Mouse (Mus musculus) lung, embryonic 15.5 days (tissue): ENCODE results near the gene Dynlt1f. TPM values are rescaled to one million over a fixed set of nuclear protein-coding genes. Genes with fewer than 3 reads are reported as not detected.
"Not testable (repeated sequence)": the region's sequence is repeated elsewhere in the genome, so short reads cannot be mapped to it uniquely, and the experiment has no call there.

Experiments
- ATAC-seq: fragments of 200-750 bp; cut with Nextera tagmentation; 2 replicates; pipeline ENCODE4 v1.8.0; 2017; ENCODE audit warnings: moderate number of reproducible peaks, borderline replicate concordance; ENCODE audit not compliant: low FRiP score, low TSS enrichment; ENCODE audit errors: extremely low read depth
- H3K27ac ChIP-seq: fragments of 300-500 bp; sonication (generic); 2 replicates; pipeline ENCODE4 v1.5.1; 2015; ENCODE audit warnings: moderate library complexity, mild to moderate bottlenecking, inconsistent platforms
- H3K27me3 ChIP-seq: fragments of 300-500 bp; sonication (generic); 2 replicates; pipeline ENCODE4 v1.6.1; 2015; ENCODE audit warnings: inconsistent platforms
- H3K36me3 ChIP-seq: fragments of 300-500 bp; sonication (generic); 2 replicates; pipeline ENCODE4 v1.6.1; 2015; ENCODE audit warnings: inconsistent platforms
- H3K4me1 ChIP-seq: fragments of 300-500 bp; sonication (generic); 2 replicates; pipeline ENCODE4 v1.6.1; 2015; ENCODE audit warnings: inconsistent platforms
- H3K4me2 ChIP-seq: fragments of 300-500 bp; sonication (generic); 2 replicates; pipeline ENCODE4 v1.6.1; 2015; ENCODE audit warnings: inconsistent platforms, mild to moderate bottlenecking, moderate library complexity
- H3K4me3 ChIP-seq: fragments of 300-500 bp; sonication (generic); 2 replicates; pipeline ENCODE4 v1.5.1; 2015; ENCODE audit warnings: mild to moderate bottlenecking, inconsistent platforms
- H3K9ac ChIP-seq: fragments of 300-500 bp; sonication (generic); 2 replicates; pipeline ENCODE4 v1.6.1; 2015; ENCODE audit warnings: inconsistent platforms
- H3K9me3 ChIP-seq: fragments of 300-500 bp; sonication (generic); 2 replicates; pipeline ENCODE4 v1.6.1; 2016; ENCODE audit warnings: inconsistent platforms
- WGBS: fragments of 180-500 bp; shearing (Covaris S2); methylation state at CpG from one replicate; pipeline ENCODE4 v1.1.7; 2015; 5-methylcytosine and 5-hydroxymethylcytosine counted together
- polyA plus RNA-seq: library from polyadenylated mRNA; unstranded; fragments of >200 nt; fragmentation: Nextera tagmentation; extraction: Ambion mirVana; gene quantifications from 2 replicates; pipeline ENCODE4 v1.2.1, GENCODE M21; 2015

Gene Dynlt1f
- polyA plus RNA-seq, 1 experiment from 2014 or later = 261 TPM

DNA sequence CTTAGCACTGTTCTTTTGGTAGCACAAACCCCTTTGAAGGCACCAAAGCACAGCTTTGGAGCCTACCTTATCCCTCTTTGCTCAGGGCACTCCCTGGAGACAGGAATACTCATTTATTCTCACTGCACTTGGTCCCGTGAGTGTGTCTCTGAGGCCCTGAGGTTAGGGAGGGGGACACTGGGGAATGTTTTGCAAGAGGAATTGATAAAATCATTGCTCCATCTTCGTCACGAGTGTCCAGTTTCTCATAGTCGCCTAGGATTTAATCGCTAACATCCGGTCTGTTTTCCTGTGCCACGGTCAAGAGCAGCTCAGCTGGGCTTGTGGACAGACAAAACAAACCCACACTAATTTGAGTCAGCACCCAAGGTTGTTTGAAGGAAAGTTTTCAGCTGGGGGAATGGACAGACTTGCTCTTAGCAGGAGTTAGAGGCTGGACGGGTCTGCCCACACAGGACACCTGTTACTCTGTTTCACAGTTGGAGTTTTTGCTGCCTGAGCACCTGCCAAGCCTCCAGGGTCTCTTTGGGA lies 29.7 kb upstream of the Dynlt1f start:
- 25% methylated on average over 4 of the region's 8 CpGs for WGBS
- ATAC-seq = peak; percentile 49; the same call in 1 of the 2 replicates
- not testable (repeated sequence) for H3K9me3 ChIP-seq

DNA sequence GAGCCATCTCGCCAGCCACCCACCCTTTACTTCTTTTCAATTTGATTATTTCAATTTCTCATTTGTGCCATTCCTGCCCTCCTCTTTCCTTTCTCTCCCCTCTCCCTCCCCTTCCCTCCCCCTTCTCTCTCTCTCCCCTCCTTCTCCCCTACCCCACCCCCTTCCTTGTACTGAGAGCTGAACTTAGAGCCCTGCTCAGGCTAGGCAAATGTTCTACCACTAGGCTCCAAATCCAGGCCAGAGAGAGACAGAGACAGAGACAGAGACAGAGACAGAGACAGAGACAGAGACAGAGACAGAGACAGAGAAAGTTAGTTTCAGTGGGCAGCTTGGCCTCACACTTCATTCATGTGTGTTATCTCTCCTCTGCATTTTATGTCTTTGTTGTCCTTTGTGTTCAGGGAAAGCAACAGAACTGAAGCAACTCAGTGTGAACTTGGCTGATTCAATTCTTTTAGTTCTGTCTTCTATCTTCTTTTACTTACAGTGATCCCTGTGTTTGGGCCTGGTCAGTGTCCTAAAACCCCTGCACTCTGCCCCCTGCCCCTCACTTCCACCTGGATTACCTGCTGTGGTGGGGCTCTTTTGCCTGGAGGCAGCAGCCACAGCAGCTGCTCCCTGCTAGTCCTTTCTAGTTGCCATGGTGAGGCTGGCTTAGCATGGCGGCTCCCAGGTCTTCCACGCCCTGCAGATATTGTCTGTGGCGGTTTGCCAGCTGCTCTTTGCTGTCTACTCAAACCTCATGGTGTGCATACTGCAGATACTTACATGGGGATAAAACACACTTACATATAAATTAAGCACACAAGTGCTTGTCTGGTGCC lies 29.0 kb upstream of the Dynlt1f start:
- not testable (repeated sequence) for H3K4me3 ChIP-seq, H3K4me1 ChIP-seq, H3K9me3 ChIP-seq, H3K27ac ChIP-seq, H3K36me3 ChIP-seq, H3K9ac ChIP-seq, H3K27me3 ChIP-seq, H3K4me2 ChIP-seq
- WGBS = no CpG with 5 or more reads among the region's 4 CpGs
- peak; percentile 83; the same call in 1 of the 2 replicates for ATAC-seq

More for the DNA sequence above, 29.7 kb upstream of the Dynlt1f start:
- H3K36me3 ChIP-seq, H3K4me3 ChIP-seq, H3K9ac ChIP-seq, H3K27ac ChIP-seq, H3K27me3 ChIP-seq, H3K4me2 ChIP-seq, H3K4me1 ChIP-seq: not testable (repeated sequence)

DNA sequence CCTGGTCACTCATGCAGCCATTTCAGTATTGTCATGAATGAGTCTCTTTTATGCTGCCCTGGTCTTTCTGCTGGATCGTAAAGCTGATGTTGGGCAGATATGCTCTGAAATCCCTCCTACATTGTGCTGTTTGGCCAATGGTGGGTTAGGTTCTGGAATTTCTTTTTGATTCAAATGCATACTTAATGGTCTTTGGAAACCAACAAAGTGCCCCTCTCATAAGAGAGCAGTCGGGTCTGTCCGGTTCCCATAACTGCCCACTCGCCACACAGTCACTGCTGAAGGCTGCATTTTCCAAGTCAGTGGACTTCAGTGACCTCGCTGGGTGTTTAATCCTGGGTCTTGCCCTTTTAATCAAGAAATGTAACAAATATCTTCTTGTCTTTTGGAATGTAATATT lies 28.0 kb upstream of the Dynlt1f start:
- not testable (repeated sequence) for H3K9me3 ChIP-seq, H3K4me2 ChIP-seq, H3K4me3 ChIP-seq, H3K36me3 ChIP-seq, H3K27ac ChIP-seq, ATAC-seq, H3K27me3 ChIP-seq, H3K4me1 ChIP-seq, H3K9ac ChIP-seq
- 83% methylated on average over 1 of the region's 5 CpGs for WGBS

DNA sequence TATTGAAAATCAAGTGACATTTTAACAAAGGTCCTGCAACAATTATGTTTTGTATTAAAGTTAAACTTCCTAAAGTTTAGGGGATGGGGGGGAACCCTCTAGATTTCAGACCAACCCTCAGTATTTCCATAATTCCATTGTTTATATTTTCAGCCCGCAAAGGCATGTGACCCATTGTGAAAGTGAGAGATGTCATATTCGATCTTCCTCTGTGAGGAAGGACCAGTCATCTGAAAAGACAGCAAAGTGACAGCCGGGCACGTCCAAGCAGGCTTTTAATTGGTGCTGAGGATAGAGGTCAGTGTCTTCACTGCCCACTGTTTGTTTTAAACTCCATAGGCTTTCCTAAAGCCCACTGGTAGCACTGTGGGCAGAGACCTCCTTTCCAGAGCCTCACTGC lies 26.0 kb upstream of the Dynlt1f start:
- not testable (repeated sequence) for H3K9ac ChIP-seq, H3K4me2 ChIP-seq, H3K36me3 ChIP-seq, H3K27me3 ChIP-seq, H3K4me1 ChIP-seq, ATAC-seq, H3K27ac ChIP-seq, H3K4me3 ChIP-seq, H3K9me3 ChIP-seq
- WGBS = 49% methylated on average over 4 of the region's 4 CpGs

DNA sequence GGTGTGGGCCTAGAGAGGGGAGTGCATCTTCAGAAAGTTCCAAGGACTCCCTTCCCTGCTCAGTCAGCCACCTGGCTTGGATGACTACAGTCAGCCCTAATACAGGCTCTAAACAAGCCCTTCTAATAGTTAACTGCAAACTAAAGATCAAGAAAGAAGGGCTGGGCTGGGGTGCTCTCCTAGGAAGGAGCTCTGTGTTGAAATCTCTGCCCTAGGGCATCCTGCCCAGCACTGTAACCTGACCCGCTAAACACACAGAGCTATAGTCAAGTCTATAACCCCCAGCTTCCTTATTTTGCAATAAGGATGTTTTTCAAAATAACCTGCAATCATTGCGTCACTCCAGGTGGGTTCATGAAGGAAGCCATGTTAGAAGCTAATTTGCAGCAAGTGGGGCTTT lies 22.4 kb upstream of the Dynlt1f start:
- H3K27ac ChIP-seq, H3K4me2 ChIP-seq, H3K4me3 ChIP-seq, H3K9me3 ChIP-seq, H3K9ac ChIP-seq, H3K4me1 ChIP-seq, H3K27me3 ChIP-seq, H3K36me3 ChIP-seq: not testable (repeated sequence)
- 40% methylated on average over 1 of the region's 2 CpGs for WGBS
- 0 out of 2 replicates have a peak, but pooled peaks have one; percentile 24 for ATAC-seq

DNA sequence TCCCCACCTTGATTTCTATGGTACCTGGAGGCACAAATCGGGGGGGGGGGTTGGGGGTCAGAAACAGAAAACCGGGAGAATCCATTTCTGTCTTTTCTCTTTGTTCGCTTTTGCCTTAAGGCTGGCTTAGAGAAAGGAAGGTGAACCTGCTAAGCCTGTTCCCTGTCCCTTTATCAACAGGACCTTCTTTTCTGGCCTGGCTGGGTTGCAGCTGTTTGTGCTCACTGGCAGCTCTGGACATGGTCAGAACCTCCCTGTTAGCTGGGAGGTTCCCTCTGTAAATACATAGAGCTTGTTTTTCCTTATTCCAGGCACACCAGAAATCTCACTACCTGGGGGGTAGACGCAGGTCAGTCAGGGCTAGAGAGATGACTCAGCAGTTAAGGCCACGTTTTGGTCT lies 18.6 kb upstream of the Dynlt1f start:
- not testable (repeated sequence) for H3K4me1 ChIP-seq, H3K36me3 ChIP-seq, H3K27me3 ChIP-seq, H3K27ac ChIP-seq, H3K9ac ChIP-seq, H3K9me3 ChIP-seq, H3K4me3 ChIP-seq, H3K4me2 ChIP-seq, ATAC-seq
- 44% methylated on average over 5 of the region's 5 CpGs for WGBS

DNA sequence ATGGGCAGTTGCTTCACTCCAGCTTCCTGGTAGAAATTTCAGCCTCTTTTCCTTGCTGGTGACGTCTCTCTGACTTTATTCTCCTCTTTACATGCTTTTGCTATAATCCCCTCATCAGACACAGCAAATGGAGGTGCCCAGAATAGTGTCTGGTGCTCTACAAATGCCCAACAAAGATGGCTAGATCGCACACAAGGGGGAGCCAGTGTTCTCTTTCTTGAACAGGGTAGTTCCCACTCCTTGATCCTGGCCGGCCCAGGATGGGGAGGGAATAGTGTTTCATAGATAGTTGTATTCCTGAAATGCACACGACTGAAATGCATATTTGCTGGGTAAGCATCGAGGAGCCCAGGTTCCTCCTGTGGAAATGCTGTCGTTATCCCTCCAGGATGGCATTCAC lies 12.8 kb upstream of the Dynlt1f start:
- not testable (repeated sequence) for H3K27ac ChIP-seq, H3K36me3 ChIP-seq, H3K4me1 ChIP-seq, H3K9me3 ChIP-seq, H3K27me3 ChIP-seq, H3K4me3 ChIP-seq, H3K4me2 ChIP-seq, ATAC-seq, H3K9ac ChIP-seq
- no CpG with 5 or more reads among the region's 6 CpGs for WGBS

DNA sequence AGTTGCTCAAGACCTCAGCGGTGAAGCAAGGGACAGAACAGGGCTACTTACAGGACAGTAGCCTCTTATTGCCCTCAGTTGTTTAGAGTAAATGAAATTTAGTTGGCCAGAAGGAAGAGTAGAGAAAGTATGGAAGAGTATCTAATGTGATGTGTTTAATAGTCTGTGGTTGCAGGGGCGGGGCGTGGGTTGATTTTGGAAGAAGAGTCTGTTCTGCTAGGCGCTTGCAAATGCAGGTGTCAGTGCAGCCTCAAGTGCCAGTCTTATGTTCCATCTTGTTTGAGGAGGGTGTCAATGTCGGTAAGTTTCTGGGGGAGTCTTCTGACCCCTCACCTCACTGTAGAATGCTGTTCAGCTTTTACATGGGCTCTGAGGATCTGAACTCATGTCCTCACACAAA lies 9.7 kb upstream of the Dynlt1f start:
- ATAC-seq = peak; percentile 25; the same call in 1 of the 2 replicates
- not testable (repeated sequence) for H3K4me3 ChIP-seq, H3K27ac ChIP-seq, H3K4me1 ChIP-seq, H3K27me3 ChIP-seq, H3K36me3 ChIP-seq, H3K9me3 ChIP-seq, H3K9ac ChIP-seq, H3K4me2 ChIP-seq
- WGBS = 81% methylated on average over 4 of the region's 5 CpGs

DNA sequence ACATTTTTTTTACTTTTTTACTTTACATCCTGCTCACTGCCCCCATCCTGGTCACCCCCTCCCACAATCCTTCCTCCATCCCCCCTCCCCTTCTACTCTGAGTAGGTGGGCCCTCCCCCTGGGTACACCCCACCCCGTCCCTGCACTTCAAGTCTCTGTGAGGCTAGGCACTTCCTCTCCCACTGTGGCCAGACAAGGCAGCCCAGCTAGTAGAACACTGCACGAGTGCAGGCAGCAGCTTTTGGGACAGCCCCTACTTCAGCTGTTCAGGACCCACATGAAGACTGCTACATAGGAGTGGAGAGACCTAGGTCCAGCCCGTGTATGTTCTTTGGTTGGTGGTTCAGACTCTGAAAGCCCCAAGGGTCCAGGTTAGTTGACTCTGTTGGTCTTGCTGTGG lies 7.1 kb upstream of the Dynlt1f start:
- H3K9ac ChIP-seq, H3K4me3 ChIP-seq, H3K4me2 ChIP-seq, H3K27me3 ChIP-seq, ATAC-seq, H3K27ac ChIP-seq, H3K9me3 ChIP-seq, H3K36me3 ChIP-seq, H3K4me1 ChIP-seq: not testable (repeated sequence)
- WGBS = 55% methylated on average over 3 of the region's 3 CpGs

DNA sequence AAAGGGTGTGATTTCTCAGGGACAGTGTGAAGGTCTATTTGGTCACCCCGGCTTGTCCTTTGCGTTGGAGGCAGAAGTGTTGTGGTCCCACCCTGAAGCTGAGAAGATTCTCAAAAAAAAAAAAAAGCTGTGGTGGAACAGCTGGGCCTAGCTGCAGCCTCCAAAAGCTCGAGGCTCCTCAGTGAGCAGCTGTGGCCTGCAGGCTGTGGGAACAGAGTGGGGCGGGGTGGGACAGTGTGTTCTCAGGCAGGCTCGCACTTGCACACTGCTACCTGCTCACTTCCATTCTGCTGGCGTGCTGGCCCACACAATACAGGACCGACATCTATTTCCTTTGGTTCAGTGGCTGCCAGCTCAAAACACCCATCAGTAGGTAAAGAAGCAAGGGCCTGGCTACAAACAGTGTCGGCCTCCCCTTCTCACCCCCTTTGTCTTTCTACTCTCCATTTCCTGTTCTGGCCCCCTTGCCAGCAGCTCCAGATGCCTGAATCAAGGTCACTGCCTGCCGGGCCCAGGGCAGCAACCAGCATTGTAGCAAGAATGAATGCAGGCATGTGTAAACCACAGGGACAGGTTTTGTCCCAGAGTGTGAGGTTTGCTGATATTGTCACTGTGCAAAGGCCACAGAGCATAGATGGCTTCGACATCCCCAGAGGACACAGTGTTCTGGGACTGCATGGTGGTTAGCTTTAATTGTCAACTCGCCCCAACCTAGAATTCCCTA lies 5.6 kb upstream of the Dynlt1f start:
- not testable (repeated sequence) for H3K4me3 ChIP-seq, H3K4me2 ChIP-seq, H3K9me3 ChIP-seq, H3K4me1 ChIP-seq, H3K36me3 ChIP-seq, H3K27me3 ChIP-seq, H3K9ac ChIP-seq
- peak; percentile 62; the same call in 1 of the 2 replicates for ATAC-seq
- H3K27ac ChIP-seq = peak overlapping the region; percentile 61
- WGBS = 25% methylated on average over 10 of the region's 11 CpGs

DNA sequence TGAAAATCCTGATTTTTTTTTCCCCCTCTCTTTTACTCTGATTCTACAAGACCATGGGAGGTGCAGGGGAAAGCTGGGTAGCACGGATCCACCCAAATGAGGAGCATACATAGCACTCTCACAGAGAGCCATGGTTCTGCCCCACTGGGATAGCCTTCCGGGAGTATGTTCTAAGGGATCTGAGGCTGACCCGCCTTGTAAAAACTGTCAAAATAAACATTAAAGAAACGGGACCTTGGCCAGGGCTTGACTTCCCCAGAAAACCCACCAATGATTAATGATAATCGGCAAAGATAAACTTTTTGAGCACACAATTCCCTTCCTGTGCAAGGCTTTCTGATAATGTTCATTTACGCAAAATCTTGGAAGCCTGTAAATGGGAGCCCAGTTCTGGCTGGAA lies 4.9 kb upstream of the Dynlt1f start:
- not testable (repeated sequence) for H3K4me2 ChIP-seq, H3K27me3 ChIP-seq, H3K4me1 ChIP-seq, H3K36me3 ChIP-seq, H3K4me3 ChIP-seq, H3K9me3 ChIP-seq, H3K9ac ChIP-seq
- WGBS = 15% methylated on average over 6 of the region's 6 CpGs
- ATAC-seq = peak; percentile 3; the same call in 1 of the 2 replicates
- peak overlapping the region; percentile 61 for H3K27ac ChIP-seq

DNA sequence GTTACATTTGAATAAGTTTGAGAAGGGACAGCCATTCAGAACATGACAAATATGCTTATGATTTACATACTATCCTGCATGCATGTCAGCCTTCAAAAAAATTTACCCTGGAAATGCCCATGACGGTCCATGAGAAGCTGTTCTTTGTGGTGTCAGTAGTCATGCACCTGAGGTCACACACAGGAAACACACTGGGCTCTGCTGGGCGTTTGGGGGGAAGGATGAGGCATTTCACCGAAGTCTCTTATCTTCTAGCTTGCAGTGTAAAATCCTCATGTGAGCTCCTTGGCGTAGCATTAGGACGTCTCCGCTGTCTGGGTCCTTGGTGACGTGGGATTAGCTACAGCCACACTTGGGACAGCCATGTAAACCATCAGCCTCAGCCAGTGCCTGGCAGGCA lies 3.1 kb upstream of the Dynlt1f start, which contains the start of gene Sytl3:
Sytl3 (plus strand) TSS at position 293 of the 400 bp plus-strand sequence.
- H3K36me3 ChIP-seq, H3K9ac ChIP-seq, H3K4me2 ChIP-seq, H3K4me1 ChIP-seq, H3K27me3 ChIP-seq, H3K4me3 ChIP-seq, ATAC-seq, H3K27ac ChIP-seq, H3K9me3 ChIP-seq: not testable (repeated sequence)
- WGBS = 63% methylated on average over 6 of the region's 7 CpGs
